10 mouse cellular contexts compared by ENCODE assay signal in the genomic region with DNA sequence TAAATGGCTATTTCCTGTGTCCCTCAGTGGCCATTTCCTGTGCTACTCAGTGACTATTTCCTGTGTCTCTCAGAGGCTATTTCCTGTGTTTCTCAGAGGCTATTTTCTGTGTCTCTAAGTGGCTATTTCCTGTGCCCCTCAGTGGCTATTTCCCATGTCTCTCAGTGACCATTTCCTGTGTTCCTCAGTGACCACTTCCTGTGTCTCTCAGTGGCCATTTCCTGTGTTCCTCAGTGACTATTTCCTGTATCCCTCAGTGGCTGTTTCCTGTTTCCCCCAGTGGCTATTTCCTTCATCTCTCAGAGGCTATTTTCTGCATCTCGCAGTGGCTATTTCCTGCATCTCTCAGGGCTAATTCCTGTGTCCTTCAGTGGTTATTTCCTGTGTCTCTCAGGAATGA.
DNase-seq lines count a peak whose midpoint lies in the region; ATAC-seq and TF ChIP-seq lines count a peak whose summit lies in the region.
"Had no signal": no experiment of that assay in that cellular context is flagged by ENCODE, and none has a peak within 500 bp of the region (broad histone marks: within the 10 kb centered on the region; RNA-seq: fewer than 3 reads in every experiment).

No protein-coding gene starts in this region.

- no peaks in the 10 kb centered on the region for H3K9me3 ChIP-seq in liver, embryonic 13.5 days (replicated peaks)
- no peaks in the 10 kb centered on the region for H3K9me3 ChIP-seq in liver, embryonic 12.5 days (replicated peaks)
- H3K9me3 ChIP-seq in intestine, postnatal 0 days (ENCODE audit: control insufficient read depth) = no peaks in the 10 kb centered on the region

- 0 out of 2 replicates have a peak, but pooled peaks cover 8% of the 10 kb centered on the region for H3K4me1 ChIP-seq in liver, embryonic 13.5 days (replicated peaks)
- H3K4me1 ChIP-seq in liver, embryonic 12.5 days = no peaks in the 10 kb centered on the region
- H3K4me1 ChIP-seq in intestine, postnatal 0 days (replicated peaks; ENCODE audit: control insufficient read depth, insufficient read depth, low read length) = no peaks in the 10 kb centered on the region

- intact Hi-C loops in gastrocnemius, adult 2 months (cut with DNase I) = no loop called here

- H3K4me3 ChIP-seq in gastrocnemius, adult 2 months = no peak overlapping the region
- no peak overlapping the region for H3K4me3 ChIP-seq in liver, embryonic 13.5 days (replicated peaks)
- H3K4me3 ChIP-seq in liver, embryonic 12.5 days = no peak overlapping the region
- no peak overlapping the region for H3K4me3 ChIP-seq in intestine, postnatal 0 days (ENCODE audit: low read depth, low read length)

- no peak for TF ChIP-seq CTCF in gastrocnemius, adult 2 months (IDR thresholded peaks at IDR 0.05)
- TF ChIP-seq CTCF in intestine, postnatal 0 days (IDR thresholded peaks at IDR 0.05; ENCODE audit: low read depth) = 0 out of 2 replicates have a peak, but pooled peaks have one; percentile 4

- H3K27me3 ChIP-seq in liver, embryonic 13.5 days = no peaks in the 10 kb centered on the region
- no peaks in the 10 kb centered on the region for H3K27me3 ChIP-seq in liver, embryonic 12.5 days (replicated peaks)
- H3K27me3 ChIP-seq in intestine, postnatal 0 days (replicated peaks; ENCODE audit: control insufficient read depth, insufficient read depth, low read length) = no peaks in the 10 kb centered on the region

- no peak for ATAC-seq in liver, embryonic 13.5 days (ENCODE audit: low read depth)
- no peak for ATAC-seq in liver, embryonic 12.5 days
- no peak for ATAC-seq in intestine, postnatal 0 days

- 44% methylated on average over 1 of the region's 1 CpGs for WGBS in liver, embryonic 13.5 days (ENCODE audit: insufficient replicate concordance)
- 46% methylated on average over 1 of the region's 1 CpGs for WGBS in liver, embryonic 12.5 days (ENCODE audit: insufficient replicate concordance)
- WGBS in intestine, postnatal 0 days = 58% methylated on average over 1 of the region's 1 CpGs

- no peak overlapping the region for H3K9ac ChIP-seq in liver, embryonic 13.5 days
- no peak overlapping the region for H3K9ac ChIP-seq in liver, embryonic 12.5 days
- H3K9ac ChIP-seq in intestine, postnatal 0 days (ENCODE audit: low read depth, low read length) = no peak overlapping the region

- H3K27ac ChIP-seq in gastrocnemius, adult 2 months = peak overlapping the region; percentile 48
- H3K27ac ChIP-seq in liver, embryonic 13.5 days = peak overlapping the region; percentile 34; the same call in 1 of the 2 replicates
- no peak overlapping the region for H3K27ac ChIP-seq in liver, embryonic 12.5 days
- H3K27ac ChIP-seq in intestine, postnatal 0 days (ENCODE audit: low read depth, low read length) = no peak overlapping the region; the same call in 1 of the 2 replicates

- H3K4me2 ChIP-seq in liver, embryonic 13.5 days = no peak overlapping the region
- H3K4me2 ChIP-seq in liver, embryonic 12.5 days = no peak overlapping the region
- H3K4me2 ChIP-seq in intestine, postnatal 0 days (replicated peaks; ENCODE audit: low read depth) = no peak overlapping the region

- no peaks in the 10 kb centered on the region for H3K36me3 ChIP-seq in liver, embryonic 13.5 days
- no peaks in the 10 kb centered on the region for H3K36me3 ChIP-seq in liver, embryonic 12.5 days
- H3K36me3 ChIP-seq in intestine, postnatal 0 days (ENCODE audit: control insufficient read depth, insufficient read depth) = no peaks in the 10 kb centered on the region

- DNase-seq in gastrocnemius, adult 2 months = no peak
- DNase-seq in gastrocnemius, postnatal 10 days = no peak
- no peak for DNase-seq in liver, embryonic 13.5 days
- peak; percentile 46 for DNase-seq in brain, adult 2 months (ENCODE audit: low read depth, low spot score)
- DNase-seq in urinary bladder, postnatal 36 days (ENCODE audit: low spot score in 2 of 2) = no peak
- DNase-seq in embryo, embryonic 9.5 days (ENCODE audit: extremely low spot score) = no peak
- DNase-seq: adrenal gland, postnatal 10 days; cerebellum, postnatal 36 days had no signal

Comparison
In these comparisons a context has a peak if more than half of its experiments do, and no peak if none do; other contexts are left out.
1. H3K27ac ChIP-seq: peak in gastrocnemius, adult 2 months (single experiment) and liver, embryonic 13.5 days (single experiment); none in liver, embryonic 12.5 days (single experiment) and intestine, postnatal 0 days (single experiment).